Mouse (Mus musculus) kidney, adult 2 months (tissue): ENCODE data around the gene Tm7sf2.

ENCODE experiments used
- CTCF ChIP-seq: fragments of 200-500 bp; conservative IDR thresholded peaks from 2 replicates; pipeline ENCODE4 v1.5.1; 2011; ENCODE audit warnings: low read depth, mild to moderate bottlenecking, control low read depth, low read length, moderate library complexity, mixed read lengths; ENCODE audit not compliant: insufficient read depth, insufficient read length
- POLR2A ChIP-seq: fragments of 200-500 bp; IDR thresholded peaks from one replicate; pipeline ENCODE4 v1.6.1; 2011; ENCODE audit warnings: low read depth, low read length, control low read depth

DNA sequence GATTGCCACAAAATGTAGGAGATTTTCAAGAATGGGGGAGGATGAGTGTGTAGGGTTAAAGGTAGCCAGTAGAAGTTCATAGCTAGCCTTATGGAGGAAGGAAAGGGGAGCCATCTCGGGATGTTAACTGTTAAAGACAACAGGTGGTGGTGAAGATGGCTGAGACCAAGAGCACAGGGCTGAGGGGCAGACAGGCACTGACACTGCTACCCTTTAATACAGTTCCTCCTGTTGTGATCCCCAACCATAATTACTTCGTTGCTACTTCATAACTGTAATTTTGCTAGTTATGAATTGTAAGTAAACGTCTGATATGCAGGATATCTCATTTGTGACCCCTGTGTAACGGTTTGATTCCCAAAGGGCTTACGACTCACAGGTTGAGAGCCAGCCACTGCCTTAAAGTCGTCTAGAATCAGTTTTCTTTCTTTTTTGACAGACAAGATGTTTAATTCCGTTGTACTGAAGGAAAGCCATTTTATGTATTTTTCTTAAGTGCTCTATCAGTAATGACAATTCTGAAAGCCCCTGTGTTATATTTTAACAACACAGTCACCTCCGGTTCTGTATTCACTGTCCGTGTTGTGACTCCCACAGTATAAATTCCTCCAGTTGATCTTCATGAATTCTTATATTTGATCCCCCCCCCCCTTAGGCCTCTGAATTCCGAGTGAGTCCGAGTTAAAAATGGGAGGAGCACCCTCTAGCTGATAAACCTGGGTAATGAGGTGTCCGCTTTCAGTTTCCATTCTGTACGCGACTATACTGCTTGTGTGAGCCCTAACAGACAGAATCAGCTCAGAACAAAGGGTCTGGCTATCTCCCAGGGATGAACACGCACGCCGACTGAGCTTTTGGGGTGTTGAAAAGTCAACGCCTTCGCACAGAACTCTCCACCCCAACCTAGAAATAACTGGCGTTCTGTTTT is 22.5 kb downstream of the Tm7sf2 start:
- TF ChIP-seq CTCF (no peak), POLR2A (no peak)
